Mouse (Mus musculus): Measurements from ENCODE around the gene Bmp5.

DNA sequence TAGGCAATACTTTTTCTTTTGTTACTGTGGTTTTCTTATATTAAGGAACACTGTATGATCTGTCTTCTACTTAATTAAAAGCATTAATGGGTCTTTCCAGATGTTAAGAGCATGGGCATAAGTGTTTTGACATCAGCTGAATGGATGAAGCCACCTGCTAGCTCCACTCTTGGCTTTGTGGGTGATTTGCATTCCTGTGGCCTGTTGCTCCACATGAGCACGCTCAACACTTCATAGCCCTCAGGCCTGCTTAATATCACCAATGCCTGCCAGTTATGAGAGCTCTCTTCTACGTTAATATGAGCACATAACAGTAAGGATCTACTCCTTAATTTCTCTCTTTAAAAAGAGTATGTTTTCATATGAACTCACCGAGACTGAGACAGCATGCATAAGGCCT is 169.5 kb downstream of the Bmp5 start:
- TF ChIP-seq CTCF (IDR thresholded peaks at IDR 0.05; ENCODE audit: borderline replicate concordance, insufficient read depth, low read depth, low read length) (no peak), POLR2A (IDR thresholded peaks at IDR 0.05; ENCODE audit: borderline replicate concordance, insufficient read depth, low read length) (no peak)

All from cerebellum, adult 2 months (tissue).